Mouse (Mus musculus): ENCODE measurements around the gene Aldh1b1.

DNA sequence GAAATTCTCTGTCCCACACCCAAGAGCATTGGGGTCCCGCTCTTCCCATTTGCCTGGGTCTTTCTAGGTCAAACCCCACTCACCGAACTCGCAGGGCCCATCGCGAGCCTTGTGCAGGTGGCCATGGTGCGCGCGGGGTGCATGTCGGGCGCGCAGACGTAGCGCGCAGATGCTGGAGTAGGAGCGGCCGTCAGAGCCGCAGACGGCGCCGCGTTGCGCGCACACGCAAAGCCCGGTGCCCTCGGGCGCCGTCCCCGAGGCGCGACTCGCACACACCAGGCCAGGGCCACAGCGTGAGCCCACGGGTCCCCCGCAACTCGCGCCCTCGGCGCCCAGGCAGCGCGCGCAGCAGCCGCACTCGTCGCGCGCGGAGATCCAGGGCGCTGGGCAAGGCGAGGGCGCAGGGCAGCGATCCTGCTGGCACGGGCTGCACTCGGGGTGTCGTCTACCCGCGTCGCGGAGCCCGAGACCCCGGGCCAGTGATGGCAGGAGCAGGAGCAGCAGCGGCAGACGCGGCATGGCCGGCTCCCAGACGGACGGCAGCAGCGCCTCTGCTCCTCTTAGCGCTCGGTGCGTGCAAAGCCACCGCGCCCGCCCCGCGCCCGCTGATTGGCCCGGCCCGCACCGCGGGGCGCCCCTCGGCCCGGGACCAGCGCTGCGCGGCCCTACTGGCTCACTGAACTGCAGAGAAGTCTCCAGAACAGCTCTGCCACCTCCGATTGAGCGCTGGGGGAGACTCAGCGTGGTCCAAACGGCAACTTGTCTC lies 27.6 kb downstream of the Aldh1b1 start, which contains the start of gene Igfbpl1:
- TF ChIP-seq GATA1 (IDR thresholded peaks at IDR 0.05; ENCODE audit: low read length), result no peak
- no peak for TF ChIP-seq TAL1 (IDR thresholded peaks at IDR 0.05; ENCODE audit: low read length)

All from erythroblast, embryonic 14.5 days (primary cell).